ENCODE assay signal across 9 mouse cellular contexts in the genomic region with DNA sequence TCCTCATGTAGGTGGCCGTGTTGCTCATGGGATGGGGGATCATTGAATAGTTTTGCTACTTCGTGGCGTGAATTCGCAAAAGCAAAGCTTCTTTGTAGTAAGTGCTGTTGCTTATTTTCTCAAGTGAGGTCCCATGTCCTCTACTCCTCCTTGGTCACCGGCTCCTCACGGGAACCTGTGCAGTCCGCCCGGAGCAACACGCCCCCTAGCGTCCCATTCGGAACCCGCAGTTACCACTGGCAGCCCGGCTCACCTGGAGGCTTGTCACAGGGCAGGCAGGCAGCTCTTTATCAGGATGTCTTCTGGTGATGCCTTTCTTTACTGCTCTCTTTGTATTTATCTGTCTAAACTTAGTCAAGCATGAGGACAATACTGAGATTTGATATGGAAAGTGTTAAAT.
A peak's percentile ranks its signal among the peaks of the same experiment; 100 is the strongest.
DNase-seq lines count a peak whose midpoint lies in the region; ATAC-seq and TF ChIP-seq lines count a peak whose summit lies in the region.
"Had no signal": no experiment of that assay in that cellular context is flagged by ENCODE, and none has a peak within 500 bp of the region (broad histone marks: within the 10 kb centered on the region; RNA-seq: fewer than 3 reads in every experiment).

No protein-coding gene starts in this region.

- H3K27me3 ChIP-seq in forebrain, embryonic 14.5 days (replicated peaks; ENCODE audit: control insufficient read depth, insufficient read depth, low read length): no peaks in the 10 kb centered on the region
- no peaks in the 10 kb centered on the region for H3K27me3 ChIP-seq in forebrain, embryonic 12.5 days
- H3K27me3 ChIP-seq in kidney, postnatal 0 days (ENCODE audit: insufficient read depth, low read length): no peaks in the 10 kb centered on the region
- H3K27me3 ChIP-seq: embryonic facial prominence, embryonic 15.5 days had no signal

- no peak overlapping the region for H3K4me2 ChIP-seq in forebrain, embryonic 14.5 days (ENCODE audit: low read length)
- H3K4me2 ChIP-seq in forebrain, embryonic 12.5 days: no peak overlapping the region
- H3K4me2 ChIP-seq in kidney, postnatal 0 days (ENCODE audit: low read length): no peak overlapping the region
- H3K4me2 ChIP-seq: embryonic facial prominence, embryonic 15.5 days had no signal

- no peak for TF ChIP-seq POLR2A in olfactory bulb, adult 2 months (IDR thresholded peaks at IDR 0.05; ENCODE audit: insufficient read depth, low read depth, low read length)

- no peaks in the 10 kb centered on the region for H3K4me1 ChIP-seq in forebrain, embryonic 14.5 days (ENCODE audit: control insufficient read depth, insufficient read depth, low read length)
- peaks cover 7% of the 10 kb centered on the region; the same call in 1 of the 2 replicates for H3K4me1 ChIP-seq in forebrain, embryonic 12.5 days
- H3K4me1 ChIP-seq in kidney, postnatal 0 days (replicated peaks; ENCODE audit: insufficient read depth, low read length): no peaks in the 10 kb centered on the region
- peaks cover 3% of the 10 kb centered on the region for H3K4me1 ChIP-seq in olfactory bulb, adult 2 months (ENCODE audit: control insufficient read depth, insufficient read depth, low read length)
- H3K4me1 ChIP-seq: embryonic facial prominence, embryonic 15.5 days had no signal

- 15% methylated on average over 13 of the region's 13 CpGs for WGBS in forebrain, embryonic 14.5 days
- WGBS in forebrain, embryonic 12.5 days: 21% methylated on average over 13 of the region's 13 CpGs
- 21% methylated on average over 13 of the region's 13 CpGs for WGBS in kidney, postnatal 0 days
- 24% methylated on average over 13 of the region's 13 CpGs for WGBS in olfactory bulb, adult 2 months

- H3K4me3 ChIP-seq in forebrain, embryonic 14.5 days (ENCODE audit: low read depth, low read length): no peak overlapping the region
- no peak overlapping the region for H3K4me3 ChIP-seq in forebrain, embryonic 12.5 days (replicated peaks)
- H3K4me3 ChIP-seq in kidney, postnatal 0 days (replicated peaks; ENCODE audit: low read depth, low read length): no peak overlapping the region
- H3K4me3 ChIP-seq in olfactory bulb, adult 2 months (ENCODE audit: insufficient read depth, low read depth, low read length): no peak overlapping the region
- H3K4me3 ChIP-seq: embryonic facial prominence, embryonic 15.5 days had no signal

- peak; percentile 76 for TF ChIP-seq CTCF in kidney, postnatal 0 days (IDR thresholded peaks at IDR 0.05; ENCODE audit: low read depth)
- TF ChIP-seq CTCF in olfactory bulb, adult 2 months (IDR thresholded peaks at IDR 0.05; ENCODE audit: insufficient read depth, low read depth, low read length): peak; percentile 55; the same call in 1 of the 2 replicates

- ATAC-seq in forebrain, embryonic 14.5 days: peak; percentile 42; the same call in 1 of the 2 replicates
- no peak for ATAC-seq in forebrain, embryonic 12.5 days (ENCODE audit: low FRiP score)
- ATAC-seq in kidney, postnatal 0 days (replicated peaks; ENCODE audit: low FRiP score, low read depth): no peak; the same call in 1 of the 2 replicates
- no peak for ATAC-seq in granulocyte monocyte progenitor cell, adult 5-6 weeks (replicated peaks; ENCODE audit: poor library complexity, severe bottlenecking)

- no peak overlapping the region for H3K27ac ChIP-seq in forebrain, embryonic 14.5 days (ENCODE audit: low read depth, low read length)
- H3K27ac ChIP-seq in forebrain, embryonic 12.5 days: no peak overlapping the region
- H3K27ac ChIP-seq in kidney, postnatal 0 days: no peak overlapping the region
- H3K27ac ChIP-seq in olfactory bulb, adult 2 months (ENCODE audit: insufficient read depth, low read depth, low read length): no peak overlapping the region
- H3K27ac ChIP-seq: embryonic facial prominence, embryonic 15.5 days had no signal

- H3K36me3 ChIP-seq in forebrain, embryonic 14.5 days (ENCODE audit: control insufficient read depth, insufficient read depth, low read length): no peaks in the 10 kb centered on the region
- no peaks in the 10 kb centered on the region for H3K36me3 ChIP-seq in forebrain, embryonic 12.5 days (replicated peaks)
- no peaks in the 10 kb centered on the region for H3K36me3 ChIP-seq in kidney, postnatal 0 days (ENCODE audit: insufficient read depth, low read length)
- H3K36me3 ChIP-seq: embryonic facial prominence, embryonic 15.5 days had no signal

- no peaks in the 10 kb centered on the region for H3K9me3 ChIP-seq in forebrain, embryonic 14.5 days (replicated peaks; ENCODE audit: control insufficient read depth, low read length)
- H3K9me3 ChIP-seq in forebrain, embryonic 12.5 days: no peaks in the 10 kb centered on the region
- no peaks in the 10 kb centered on the region for H3K9me3 ChIP-seq in kidney, postnatal 0 days (replicated peaks; ENCODE audit: low read length)
- H3K9me3 ChIP-seq: embryonic facial prominence, embryonic 15.5 days had no signal

- no peak for DNase-seq in forebrain, embryonic 14.5 days (ENCODE audit: low spot score)
- peak; percentile 57 for DNase-seq in ovary, postnatal 36 days (ENCODE audit: low spot score)
- no peak for DNase-seq in ovary, postnatal 14 days (ENCODE audit: low spot score)
- peak; percentile 82 to 84 for DNase-seq in cerebellum, postnatal 36 days
- DNase-seq in kidney, postnatal 0 days (ENCODE audit: low spot score): peak; percentile 50

- H3K9ac ChIP-seq in forebrain, embryonic 14.5 days (ENCODE audit: low read length): no peak overlapping the region
- no peak overlapping the region for H3K9ac ChIP-seq in forebrain, embryonic 12.5 days
- no peak overlapping the region for H3K9ac ChIP-seq in kidney, postnatal 0 days (ENCODE audit: low read depth, low read length)
- H3K9ac ChIP-seq: embryonic facial prominence, embryonic 15.5 days had no signal

Comparison
In these comparisons a context has a peak if more than half of its experiments do, and no peak if none do; other contexts are left out.
1. DNase-seq: peak in ovary, postnatal 36 days (single experiment), cerebellum, postnatal 36 days (2 of 2) and kidney, postnatal 0 days (single experiment); none in forebrain, embryonic 14.5 days (single experiment) and ovary, postnatal 14 days (single experiment).